Mouse (Mus musculus) right cerebral cortex, postnatal 25 days (tissue): ENCODE data around the gene Slc38a10.
A peak's percentile ranks its signal among the peaks of the same experiment; 100 is the strongest.

Experiments
- DNase-seq: peaks from one replicate; pipeline ENCODE4 v3.0.0; 2022

Slc38a10 gene

DNA sequence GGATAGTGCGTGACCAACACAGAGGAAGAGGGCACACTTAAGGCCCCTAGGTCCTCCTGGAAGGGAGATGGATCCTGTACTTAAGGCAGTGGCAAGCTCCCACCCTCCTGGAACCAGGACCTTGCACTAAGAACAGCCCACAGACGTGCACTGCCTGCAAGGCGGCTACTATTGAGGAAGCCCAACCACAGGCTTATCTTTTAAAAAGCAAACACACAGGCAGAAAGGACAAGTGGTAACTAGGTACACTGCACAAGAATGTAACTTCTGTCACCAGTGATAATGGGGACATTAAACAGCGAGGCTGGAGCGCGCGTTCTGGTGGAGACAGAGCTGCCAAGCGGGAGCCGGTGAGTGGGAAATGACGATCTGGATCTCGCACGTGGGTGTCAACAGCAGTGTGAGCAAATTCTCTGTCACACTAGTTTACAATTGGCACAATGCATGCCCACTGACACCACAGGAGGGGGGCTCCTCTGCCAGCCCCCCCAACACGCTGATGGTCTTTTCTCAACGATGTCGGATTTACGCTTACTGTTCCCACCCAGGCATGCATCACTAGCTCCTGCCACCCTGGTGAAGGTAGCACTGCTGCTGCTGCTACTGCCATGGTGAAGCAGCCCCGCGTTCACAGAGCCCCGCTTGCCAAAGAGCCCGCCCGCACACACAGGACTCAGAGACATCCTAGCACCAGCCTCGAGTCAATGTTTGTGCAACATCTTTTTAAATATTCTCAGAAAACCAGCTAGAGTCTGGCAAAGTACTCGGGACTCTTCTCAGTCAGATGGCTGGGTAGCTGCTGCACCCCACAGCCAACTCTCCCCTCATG lies 14.1 kb downstream of the Slc38a10 start:
- peak; percentile 80 for DNase-seq

DNA sequence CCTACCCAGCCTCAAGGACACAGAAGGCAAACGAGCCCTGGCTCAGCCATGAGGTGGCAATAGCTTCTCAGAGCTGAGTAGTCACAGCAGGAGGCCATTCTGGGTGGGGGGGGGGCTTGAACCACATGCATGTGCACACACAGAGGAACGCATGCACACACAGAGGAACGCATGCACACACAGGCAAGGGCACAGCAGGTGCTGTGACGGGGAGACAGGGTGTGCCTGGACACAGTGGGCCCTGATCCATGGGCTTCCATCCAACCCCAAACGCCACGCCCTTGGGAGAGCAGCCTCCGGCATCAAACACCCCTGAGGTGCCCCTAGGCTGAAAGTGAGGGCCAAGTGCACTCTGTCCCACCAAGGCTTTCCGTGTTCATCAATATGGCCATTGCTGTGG lies 15.0 kb downstream of the Slc38a10 start:
- DNase-seq: no peak

DNA sequence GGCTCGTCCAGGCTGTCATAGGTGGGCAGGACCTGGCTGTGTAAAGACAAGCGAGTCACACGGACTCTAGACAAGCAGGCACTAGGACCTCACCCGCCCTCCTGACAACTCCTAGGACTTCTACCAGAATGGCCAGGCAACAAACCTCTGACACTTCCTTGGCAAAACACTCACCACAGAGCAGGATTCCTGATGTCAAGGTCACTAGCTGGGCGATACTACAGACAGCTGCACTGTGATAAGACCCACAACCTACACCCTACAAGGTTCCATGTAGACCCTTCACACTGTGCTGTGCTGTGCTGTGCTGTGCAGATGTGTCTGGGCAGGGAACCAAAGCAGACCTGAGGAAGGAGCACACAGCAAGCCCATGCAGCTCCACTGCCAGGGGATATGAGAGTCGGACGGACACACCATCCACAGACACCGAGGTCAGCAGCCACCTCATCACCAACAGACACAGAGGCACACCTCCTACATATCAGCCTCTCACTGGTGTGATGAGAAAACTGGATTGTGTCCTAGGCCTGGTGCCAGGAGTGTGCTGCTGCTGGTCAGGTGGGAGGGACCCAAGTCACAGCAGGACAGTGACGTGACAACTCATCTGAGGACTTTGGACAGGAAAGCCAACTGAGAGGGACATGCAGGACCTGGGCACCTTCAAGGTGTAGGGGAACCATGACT lies 16.2 kb downstream of the Slc38a10 start:
- no peak for DNase-seq

DNA sequence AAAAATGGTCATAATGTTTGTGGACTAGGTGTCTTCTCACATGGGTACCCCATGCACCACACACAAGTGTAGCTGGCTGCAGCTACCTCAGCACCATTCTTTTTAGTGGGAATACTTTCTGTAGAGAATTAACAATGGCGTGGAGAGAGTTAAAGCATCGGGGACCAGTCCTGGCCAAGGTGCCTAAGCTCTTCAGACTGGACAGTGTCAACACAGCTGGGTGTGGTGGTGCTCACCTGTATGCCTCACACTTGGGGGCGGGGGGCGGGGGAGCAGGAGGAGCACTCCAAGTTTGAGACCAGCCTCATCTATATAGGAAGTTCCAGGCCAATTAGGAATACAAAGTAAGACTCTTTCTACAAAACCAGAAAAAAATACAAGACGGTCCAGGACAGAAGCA lies 17.0 kb downstream of the Slc38a10 start:
- DNase-seq: no peak

DNA sequence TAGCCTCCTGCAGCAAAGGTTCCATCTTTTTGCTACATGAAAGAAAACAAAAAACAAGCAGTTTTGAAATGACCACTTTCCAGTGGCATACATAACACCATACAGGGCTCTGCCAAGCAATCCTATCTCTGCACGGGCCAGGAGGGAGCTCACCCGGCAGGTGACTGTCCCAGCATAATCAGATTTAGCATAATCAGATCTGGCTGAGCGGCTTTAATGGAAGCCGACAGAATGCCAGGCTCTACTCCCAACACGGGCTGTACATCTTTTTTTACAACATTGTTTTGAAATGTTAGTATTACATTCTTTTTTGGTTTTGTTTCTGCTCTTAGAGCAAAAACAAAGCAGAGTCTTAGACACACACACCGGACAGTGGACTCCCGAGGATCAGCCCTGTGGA lies 21.9 kb downstream of the Slc38a10 start:
- DNase-seq: no peak

DNA sequence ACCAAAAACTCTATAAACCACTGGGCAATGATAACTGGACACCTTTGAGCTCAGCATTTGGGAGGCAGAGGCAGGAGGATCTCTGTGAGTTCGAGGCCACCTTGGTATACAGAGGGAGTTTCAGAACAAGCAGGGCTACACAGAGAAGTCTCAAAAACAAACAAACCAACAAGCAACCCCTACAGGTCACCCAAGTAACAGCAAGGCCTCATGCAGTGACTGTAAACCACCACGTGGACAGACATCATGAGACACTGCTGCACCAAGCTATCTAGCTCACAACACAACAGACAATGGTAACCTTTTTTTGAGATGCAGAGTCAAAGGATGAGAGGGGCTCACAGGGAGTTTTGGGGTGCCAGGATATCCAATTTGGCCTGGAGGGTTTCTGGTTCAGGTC lies 24.3 kb downstream of the Slc38a10 start:
- DNase-seq: no peak

DNA sequence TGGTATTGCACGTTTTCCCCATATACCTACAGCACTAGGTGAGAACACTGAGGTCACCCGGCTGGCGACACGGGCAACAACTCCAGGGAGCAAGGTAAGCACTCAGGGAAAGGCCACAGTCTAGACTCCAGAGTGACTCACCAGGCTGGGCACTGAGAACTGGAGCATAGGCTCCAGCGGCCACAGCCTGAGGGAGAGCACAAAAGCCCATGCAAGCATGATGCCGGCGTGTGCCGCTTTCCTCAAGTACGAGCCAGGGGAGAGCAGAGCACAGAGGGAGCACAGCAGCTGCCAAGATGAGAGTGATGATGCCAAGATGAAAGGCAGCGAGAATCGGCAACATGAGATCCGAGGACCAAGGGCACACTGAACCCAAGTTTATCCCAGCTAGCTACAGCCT lies 29.0 kb downstream of the Slc38a10 start:
- no peak for DNase-seq

DNA sequence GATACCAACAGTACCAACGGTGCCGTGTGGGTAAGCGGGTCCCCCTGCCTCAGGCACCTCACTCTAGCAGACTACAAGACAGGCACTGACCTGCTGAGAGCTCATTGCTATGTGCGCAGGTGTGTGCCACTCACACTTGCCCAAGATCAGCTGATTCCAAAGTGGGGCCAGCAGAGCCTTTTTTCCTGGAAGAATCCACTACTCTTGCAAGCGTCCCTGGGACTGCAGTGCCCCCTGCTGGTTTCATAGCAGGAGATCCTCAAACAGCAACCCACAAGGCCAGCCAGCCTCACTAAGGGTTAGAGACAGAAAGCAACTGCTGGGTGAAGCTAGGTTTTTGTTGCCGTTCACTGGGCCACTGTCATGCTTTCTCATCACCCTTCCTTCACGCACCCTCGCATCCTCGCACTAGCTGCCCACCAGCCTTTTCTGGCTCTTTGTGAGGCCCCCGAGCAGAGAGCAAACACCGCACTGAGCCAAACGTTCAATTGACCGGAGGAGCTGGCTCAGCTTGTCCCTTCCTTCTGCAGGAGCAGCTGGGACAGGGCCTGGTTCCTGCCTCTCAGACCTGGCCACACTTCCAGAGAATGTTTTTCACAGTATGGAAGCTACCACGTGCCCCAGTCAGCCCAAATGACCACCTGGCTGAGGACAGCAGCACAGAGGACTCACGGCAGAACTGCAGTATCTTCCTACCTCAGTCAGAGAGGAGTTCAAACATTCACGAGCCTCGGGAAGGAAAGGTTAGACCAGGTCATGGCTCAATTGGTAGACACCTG lies 30.3 kb downstream of the Slc38a10 start:
- peak; percentile 65 for DNase-seq

DNA sequence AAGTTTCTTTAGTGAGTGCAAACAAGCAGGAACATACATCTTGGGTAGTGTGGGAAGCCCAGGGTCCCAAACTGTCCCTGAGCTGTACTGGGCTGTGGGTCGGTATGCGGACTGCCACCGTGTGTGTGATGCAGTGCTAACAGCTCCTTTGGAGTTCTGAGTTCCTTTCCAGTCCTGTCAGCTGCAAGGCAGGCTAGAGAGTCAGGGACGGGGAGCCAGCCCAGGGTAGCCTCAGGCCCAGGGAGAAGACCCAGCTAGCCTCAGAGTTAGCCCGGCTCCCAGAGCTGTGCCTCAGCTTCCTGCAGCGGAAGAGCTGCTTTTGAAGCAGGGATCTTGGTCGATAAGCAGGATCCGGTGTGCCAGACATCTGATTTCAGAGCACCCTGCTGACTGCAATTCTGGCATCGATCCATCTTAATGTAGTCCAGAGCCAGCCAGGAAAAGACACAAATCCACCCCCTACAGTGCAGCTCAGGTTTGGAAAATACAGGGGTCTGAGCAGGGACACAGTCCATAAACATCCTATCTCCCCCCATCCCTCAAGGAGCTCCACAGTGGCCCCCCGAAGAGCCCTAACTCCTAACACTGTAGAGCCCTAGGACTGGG lies 31.1 kb downstream of the Slc38a10 start:
- DNase-seq: no peak

DNA sequence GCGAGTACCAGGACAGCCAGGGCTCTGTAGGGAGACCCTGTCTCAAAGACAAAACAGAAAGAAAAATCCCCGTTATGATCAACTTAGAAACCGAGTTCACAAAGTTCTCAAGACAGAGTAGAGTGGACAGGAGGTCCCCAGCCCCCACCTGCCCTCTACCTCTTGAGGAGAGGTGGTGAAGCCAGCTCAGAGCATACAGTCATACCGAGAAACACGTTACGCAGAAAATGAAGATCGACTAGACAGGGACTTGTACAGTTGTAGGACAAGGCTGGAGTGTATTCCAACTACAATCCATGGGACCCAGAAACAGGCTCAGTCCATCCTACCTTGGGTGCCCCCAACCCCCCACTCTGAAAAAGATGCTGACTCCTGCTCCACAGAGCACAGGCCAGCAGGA lies 32.0 kb downstream of the Slc38a10 start:
- DNase-seq: no peak

DNA sequence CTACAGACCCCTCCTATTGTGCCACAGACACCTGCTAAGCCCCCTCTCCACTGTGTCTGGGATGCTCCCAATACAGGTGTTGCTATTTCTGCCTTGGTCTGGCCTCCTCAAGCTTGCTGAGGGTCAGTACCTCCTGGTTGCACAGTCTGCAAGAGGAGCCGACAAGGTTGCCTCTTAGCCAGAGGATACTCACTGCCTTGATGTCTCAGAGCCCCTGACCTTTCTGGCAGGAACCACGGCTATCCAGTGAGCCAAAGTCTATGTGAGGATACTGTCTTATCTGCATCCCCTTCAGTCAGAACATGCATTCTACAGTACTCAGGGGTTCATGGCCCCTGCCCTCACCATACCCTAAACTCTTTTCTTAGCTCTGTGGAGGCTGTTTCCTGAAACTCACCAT lies 33.5 kb downstream of the Slc38a10 start:
- no peak for DNase-seq

DNA sequence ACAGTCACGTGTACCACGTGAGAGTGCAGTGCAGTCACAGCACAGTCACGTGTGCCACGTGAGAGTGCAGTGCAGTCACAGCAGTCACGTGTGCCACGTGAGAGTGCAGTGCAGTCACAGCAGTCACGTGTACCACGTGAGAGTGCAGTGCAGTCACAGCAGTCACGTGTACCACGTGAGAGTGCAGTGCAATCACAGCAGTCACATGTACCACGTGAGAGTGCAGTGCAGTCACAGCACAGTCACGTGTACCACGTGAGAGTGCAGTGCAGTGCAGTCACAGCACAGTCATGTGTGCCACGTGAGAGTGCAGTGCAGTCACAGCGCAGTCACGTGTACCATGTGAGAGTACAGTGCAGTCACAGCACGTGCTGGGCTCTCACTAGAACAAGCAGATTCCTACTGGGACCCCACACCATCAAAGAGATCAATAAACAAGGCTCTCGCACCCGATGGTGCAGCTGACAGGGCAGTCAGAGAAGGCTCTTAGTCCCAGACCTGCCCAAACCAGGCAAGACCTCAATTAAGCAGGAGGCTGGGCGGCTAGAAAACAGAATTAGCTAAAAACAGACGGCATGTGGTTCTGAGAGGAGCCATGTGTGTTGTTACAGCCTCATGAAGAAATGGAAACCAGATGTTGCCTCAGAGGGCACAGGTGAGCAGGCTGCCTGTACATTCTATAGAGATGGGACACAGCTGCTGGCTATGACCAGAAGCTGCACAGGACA lies 36.5 kb downstream of the Slc38a10 start:
- no peak for DNase-seq

DNA sequence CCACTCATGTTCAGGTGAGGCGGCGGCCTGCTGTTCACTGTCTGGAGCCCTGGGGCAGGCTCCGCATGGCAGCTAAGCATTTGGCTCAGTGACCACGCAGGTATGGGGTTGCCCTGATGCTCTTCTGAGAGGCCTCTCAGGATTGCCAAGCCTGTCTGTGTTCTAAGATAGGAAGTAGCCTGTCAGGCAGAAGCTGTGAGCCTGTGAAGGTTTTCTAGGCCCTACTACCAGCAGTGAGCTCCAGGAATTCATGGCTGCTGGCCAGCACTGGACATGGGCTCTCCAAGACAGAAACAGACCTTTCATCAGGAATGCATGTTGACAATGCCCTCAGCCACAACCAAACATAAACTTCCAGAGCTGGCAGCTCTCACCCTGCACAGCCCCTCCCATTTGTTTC lies 39.0 kb downstream of the Slc38a10 start:
- no peak for DNase-seq

DNA sequence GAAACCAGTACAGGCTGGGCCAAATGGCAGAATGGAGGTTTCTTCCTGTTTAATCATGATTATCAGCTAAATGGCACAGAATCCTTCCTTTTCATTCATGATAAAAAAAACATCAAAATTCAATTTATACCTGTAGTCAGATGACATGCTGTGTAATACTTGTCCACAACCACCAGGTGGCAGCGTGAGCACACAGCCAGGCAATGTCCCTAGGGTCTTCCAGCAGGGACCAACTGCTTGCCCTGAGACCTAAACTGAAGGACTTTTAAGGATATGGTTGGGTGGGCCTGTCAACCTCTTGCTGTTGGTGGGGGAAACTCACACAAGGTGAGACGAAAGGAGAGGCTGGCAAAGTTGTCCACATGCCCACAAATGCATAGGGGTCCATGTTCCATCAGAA lies 40.1 kb downstream of the Slc38a10 start:
- DNase-seq: peak; percentile 48

DNA sequence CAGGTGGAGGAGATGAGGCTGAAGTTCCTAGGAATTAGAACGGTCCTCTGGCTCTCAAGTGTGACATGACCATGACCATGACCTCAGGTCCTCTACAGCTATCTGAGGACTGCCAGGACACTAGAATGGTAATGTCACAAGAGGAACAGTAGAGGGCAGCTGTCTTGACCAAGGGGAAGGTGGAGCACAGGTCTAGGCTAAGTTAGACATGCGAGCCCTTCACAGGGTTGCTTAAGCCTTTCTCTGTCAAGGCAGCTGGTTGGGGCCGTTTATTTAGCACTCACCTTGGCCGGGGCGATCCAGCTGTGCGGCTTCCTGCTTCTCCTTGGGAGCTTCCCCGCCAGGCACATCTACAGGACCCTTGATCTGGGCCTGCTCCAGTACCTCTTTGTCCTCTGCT lies 40.6 kb downstream of the Slc38a10 start:
- DNase-seq: no peak

DNA sequence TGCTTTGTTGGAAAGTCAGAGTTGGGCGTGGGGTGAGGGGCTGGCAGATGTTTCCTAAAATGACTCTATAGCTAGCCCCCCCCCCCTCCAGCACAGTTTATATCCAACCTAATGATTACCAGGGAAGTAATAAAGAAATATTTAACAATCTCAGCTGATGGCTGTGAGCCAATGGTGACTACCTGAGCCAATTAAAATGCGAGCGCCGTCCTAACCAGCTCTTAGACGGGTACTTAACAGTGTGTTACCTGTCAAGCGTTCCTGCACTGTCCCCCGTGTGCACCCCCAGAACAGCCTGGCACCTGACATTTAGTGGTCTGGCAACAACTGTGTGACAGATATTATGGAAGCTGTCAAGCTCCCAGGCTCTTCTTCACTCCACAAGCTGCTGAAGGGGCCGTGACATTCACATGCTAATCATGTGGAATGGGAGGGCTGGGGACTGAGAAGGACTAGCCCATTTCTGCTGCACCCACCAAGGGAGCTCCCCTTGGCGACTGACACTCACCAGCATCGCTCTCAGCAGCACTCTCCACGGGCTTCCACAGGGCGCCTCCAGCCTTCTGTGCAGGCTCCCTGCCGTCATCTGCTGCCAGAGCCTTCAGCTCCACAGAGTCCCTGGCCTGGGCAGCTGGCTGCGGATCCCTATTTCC lies 41.5 kb downstream of the Slc38a10 start:
- no peak for DNase-seq

DNA sequence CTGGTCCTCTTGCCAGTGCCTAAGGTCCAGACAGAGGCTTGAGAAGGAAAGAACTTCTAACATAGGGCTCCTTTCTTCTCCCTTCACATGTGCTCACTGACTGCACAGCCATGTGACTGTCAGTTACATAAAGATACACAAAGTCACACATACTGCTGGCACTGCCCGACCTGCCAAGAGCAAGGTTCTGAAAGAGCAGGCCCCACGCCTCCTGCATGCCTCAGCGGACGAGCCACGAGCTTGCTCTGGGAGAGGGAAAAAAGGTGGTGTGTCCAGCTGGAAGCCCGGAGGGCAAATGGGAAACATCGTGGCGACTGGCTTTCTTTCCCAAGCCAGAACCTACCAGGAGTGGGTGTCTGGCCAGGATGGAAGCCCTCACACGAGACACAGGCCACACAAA lies 43.4 kb downstream of the Slc38a10 start:
- no peak for DNase-seq

DNA sequence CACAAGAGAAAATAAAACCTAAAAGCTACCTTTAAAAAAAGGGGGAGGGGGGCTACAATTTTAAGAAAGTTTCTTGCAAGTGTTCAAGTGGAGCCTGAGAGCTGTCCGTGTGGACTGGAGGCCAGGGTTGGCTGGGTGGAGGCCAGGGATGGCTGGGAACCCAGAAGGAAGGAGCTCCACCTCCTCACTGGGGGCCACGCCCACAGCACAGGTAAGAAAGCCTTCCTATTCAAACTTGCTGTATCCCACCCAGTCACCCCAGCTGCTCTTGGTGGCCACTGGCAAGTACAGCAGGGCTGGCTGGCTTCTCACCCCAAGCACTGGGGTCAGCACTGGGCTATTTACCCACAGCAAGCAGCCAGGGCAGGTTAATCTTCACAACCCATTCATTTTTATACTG lies 44.1 kb downstream of the Slc38a10 start:
- DNase-seq: no peak

DNA sequence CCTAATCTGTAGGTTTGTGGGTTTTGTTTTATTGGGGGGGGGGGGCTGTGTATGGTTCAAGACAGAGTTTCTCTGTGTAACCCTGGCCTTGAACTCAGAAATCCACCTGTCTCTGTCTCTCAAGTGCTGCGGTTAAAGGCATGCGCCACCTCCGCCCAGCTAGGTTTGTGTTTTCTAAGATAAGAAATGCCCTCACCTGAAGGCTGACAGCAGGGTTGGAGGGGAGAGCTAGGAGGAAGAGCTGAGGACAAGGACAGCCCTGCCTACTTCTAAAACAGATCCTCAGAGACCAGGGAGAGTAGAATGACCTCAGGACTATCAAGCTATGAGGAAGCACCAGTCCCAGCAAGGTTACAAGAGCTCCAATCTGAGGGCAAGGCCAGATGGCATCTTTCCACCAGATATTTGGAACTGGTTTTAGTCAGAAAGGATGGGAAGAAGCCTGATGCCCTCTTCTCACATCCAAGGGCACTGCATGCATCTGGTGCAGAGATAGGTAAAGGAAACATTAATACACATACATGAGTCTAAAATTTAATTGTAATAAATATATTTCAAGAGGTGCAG lies 47.6 kb downstream of the Slc38a10 start:
- no peak for DNase-seq

DNA sequence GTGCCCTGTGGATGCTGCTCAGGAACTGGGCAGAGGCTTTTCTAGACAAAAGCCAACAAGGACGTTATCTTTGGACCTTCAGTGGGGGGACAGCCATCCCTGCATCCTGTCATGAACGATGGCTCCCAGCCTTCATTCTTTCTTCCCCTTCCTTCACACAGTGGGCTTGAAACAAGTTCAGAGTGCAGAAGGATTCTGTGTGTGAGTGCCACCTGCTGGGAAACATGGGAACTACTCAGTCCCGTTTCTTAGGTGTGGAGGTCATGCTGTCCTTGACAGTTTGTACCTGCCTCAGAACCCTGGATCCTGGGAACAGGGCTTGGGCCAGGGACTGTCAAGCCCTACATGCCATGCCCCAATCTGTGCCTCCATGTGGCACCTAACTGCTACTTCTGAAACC lies 50.1 kb downstream of the Slc38a10 start:
- DNase-seq: peak; percentile 47

DNA sequence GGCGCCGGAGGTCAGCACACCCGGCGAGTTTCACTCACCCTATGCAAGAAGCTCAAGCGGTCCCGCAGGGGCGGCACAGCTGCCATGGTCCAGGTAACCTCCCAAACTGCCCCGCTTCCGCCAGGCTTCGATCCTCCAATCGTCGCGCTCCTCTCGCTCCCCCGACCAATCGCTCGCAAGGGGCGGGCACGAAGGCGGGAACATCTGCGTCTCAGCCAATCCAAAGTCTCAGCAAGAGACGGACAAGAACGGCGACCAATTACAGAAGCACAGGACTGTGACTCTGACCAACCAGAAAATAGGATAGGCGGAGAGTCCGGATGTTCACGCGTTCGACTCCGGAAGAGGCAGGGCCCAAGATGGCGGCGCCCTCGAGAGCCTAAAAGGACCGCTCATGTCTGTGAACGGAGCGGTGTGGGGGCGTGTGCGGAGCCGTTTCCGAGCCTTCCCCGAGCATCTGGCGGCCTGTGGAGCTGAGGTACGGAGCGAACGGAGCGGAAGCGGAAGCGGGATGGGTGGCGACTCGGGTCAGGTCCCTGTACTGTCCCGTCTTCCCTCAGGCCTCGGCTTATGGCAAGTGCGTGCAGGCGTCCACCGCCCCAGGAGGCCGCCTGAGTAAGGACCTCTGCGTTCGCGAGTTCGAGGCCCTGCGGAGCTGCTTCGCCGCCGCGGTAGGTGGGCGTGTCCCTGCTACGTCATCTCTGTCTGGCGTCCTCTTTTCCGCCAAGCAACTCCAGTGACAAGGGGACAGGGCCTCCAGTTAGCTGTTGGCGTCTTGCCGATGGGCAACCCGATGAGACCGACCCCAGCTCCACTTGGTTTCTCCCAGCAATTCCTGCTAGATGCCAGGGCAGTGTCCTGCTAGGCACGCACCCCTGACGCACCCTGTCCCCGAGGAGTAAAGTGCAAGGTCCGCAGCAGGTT lies 52.3 kb downstream of the Slc38a10 start, which contains the start of the genes Tepsin and Ndufaf8:
Gene Tepsin (minus strand): TSS at position 144 of the 924 bp plus-strand sequence.
Gene Ndufaf8 (plus strand): TSS at position 341 of the 924 bp plus-strand sequence.
- DNase-seq: peak; percentile 99
